Mouse (Mus musculus) erythroblast, embryonic 14.5 days (primary cell): ENCODE results near the gene Sphk2.

Source experiments
- GATA1 ChIP-seq: IDR thresholded peaks from 2 replicates; pipeline ENCODE4 v1.6.1; 2012; ENCODE audit warnings: low read length, inconsistent platforms, mixed read lengths
- TAL1 ChIP-seq: IDR thresholded peaks from 3 replicates; pipeline ENCODE4 v1.6.1; 2012; ENCODE audit warnings: low read length, inconsistent platforms, mixed read lengths

- TF ChIP-seq GATA1 (no peak), TAL1 (no peak)
Observed at GRCm38 (mm10) chr7:45755703-45756102, 37.9 kb upstream of the Sphk2 start.
